Mouse (Mus musculus) thymus, adult 2 months (tissue): ENCODE results near the gene Il4.

ENCODE experiments used
- CTCF ChIP-seq: fragments of 200-500 bp; IDR thresholded peaks from 2 replicates; pipeline ENCODE4 v1.5.1; 2012; ENCODE audit warnings: mild to moderate bottlenecking, control low read depth, low read length, moderate library complexity, borderline replicate concordance; ENCODE audit not compliant: control insufficient read depth, poor library complexity, insufficient read depth; ENCODE audit errors: extremely low read depth
- POLR2A ChIP-seq: fragments of 200-500 bp; IDR thresholded peaks from 2 replicates; pipeline ENCODE4 v1.6.1; 2012; ENCODE audit warnings: mild to moderate bottlenecking, low read length, control low read depth, moderate library complexity; ENCODE audit not compliant: control insufficient read depth, poor library complexity, insufficient read depth; ENCODE audit errors: extremely low read depth

GRCm38 (mm10) chr11:53618619-53619198, at the start of gene Il4:
- TF ChIP-seq POLR2A (no peak), CTCF (no peak)
